Mouse (Mus musculus) limb, embryonic 15.5 days (tissue): Measurements from ENCODE around the gene Ttc13. TPM values are rescaled to one million over a fixed set of nuclear protein-coding genes. Genes with fewer than 3 reads are reported as not detected.

ENCODE experiments used
- ATAC-seq: fragments of 200-750 bp; cut with Nextera tagmentation; 2 replicates; pipeline ENCODE4 v1.8.0; 2017; ENCODE audit warnings: low read depth, moderate TSS enrichment; ENCODE audit not compliant: insufficient number of reproducible peaks, low FRiP score, low TSS enrichment
- H3K27ac ChIP-seq: fragments of 300-500 bp; sonication (generic); 2 replicates; pipeline ENCODE4 v1.5.1; 2015; ENCODE audit warnings: moderate library complexity, mild to moderate bottlenecking, inconsistent platforms
- H3K27me3 ChIP-seq: fragments of 300-500 bp; sonication (generic); 2 replicates; pipeline ENCODE4 v1.6.1; 2015; ENCODE audit warnings: inconsistent platforms
- H3K36me3 ChIP-seq: fragments of 300-500 bp; sonication (generic); 2 replicates; pipeline ENCODE4 v1.6.1; 2015; ENCODE audit warnings: inconsistent platforms
- H3K4me1 ChIP-seq: fragments of 300-500 bp; sonication (generic); 2 replicates; pipeline ENCODE4 v1.6.1; 2015; ENCODE audit warnings: inconsistent platforms
- H3K4me2 ChIP-seq: fragments of 300-500 bp; sonication (generic); 2 replicates; pipeline ENCODE4 v1.6.1; 2015; ENCODE audit warnings: mild to moderate bottlenecking, inconsistent platforms
- H3K4me3 ChIP-seq: fragments of 300-500 bp; sonication (generic); 2 replicates; pipeline ENCODE4 v1.5.1; 2015; ENCODE audit warnings: mild to moderate bottlenecking, inconsistent platforms
- H3K9ac ChIP-seq: fragments of 300-500 bp; sonication (generic); 2 replicates; pipeline ENCODE4 v1.6.1; 2015; ENCODE audit warnings: inconsistent platforms
- H3K9me3 ChIP-seq: fragments of 300-500 bp; sonication (generic); 2 replicates; pipeline ENCODE4 v1.6.1; 2016; ENCODE audit warnings: inconsistent platforms
- WGBS: fragments of 180-500 bp; shearing (Covaris S2); methylation state at CpG from one replicate; pipeline ENCODE4 v1.1.7; 2015; 5-methylcytosine and 5-hydroxymethylcytosine counted together
- polyA plus RNA-seq: library from polyadenylated mRNA; unstranded; fragments of >200 nt; fragmentation: Nextera tagmentation; extraction: Ambion mirVana; gene quantifications from 2 replicates; pipeline ENCODE4 v1.2.1, GENCODE M21; 2015

The Ttc13 gene
- polyA plus RNA-seq, 1 experiment from 2014 or later = 41.6 TPM

GRCm38 (mm10) chr8:124651776-124652175 is 70.0 kb downstream of the Ttc13 start:
- peaks cover 50% of the 10 kb centered on the region for H3K4me1 ChIP-seq
- no peaks in the 10 kb centered on the region for H3K27me3 ChIP-seq
- H3K9ac ChIP-seq = no peak overlapping the region
- H3K36me3 ChIP-seq = peaks cover 26% of the 10 kb centered on the region
- 86% methylated on average over 20 of the region's 20 CpGs for WGBS
- no peak overlapping the region for H3K4me3 ChIP-seq
- ATAC-seq = no peak
- H3K27ac ChIP-seq = no peak overlapping the region
- H3K9me3 ChIP-seq = no peaks in the 10 kb centered on the region
- H3K4me2 ChIP-seq = no peak overlapping the region

GRCm38 (mm10) chr8:124648311-124648710 is 73.5 kb downstream of the Ttc13 start:
- Histone ChIP-seq H3K36me3 (peaks cover 19% of the 10 kb centered on the region), H3K27me3 (no peaks in the 10 kb centered on the region), H3K4me1 (peaks cover 46% of the 10 kb centered on the region), H3K4me3 (no peak overlapping the region), H3K9me3 (no peaks in the 10 kb centered on the region), H3K27ac (no peak overlapping the region), H3K9ac (no peak overlapping the region), H3K4me2 (no peak overlapping the region)
- no peak for ATAC-seq

DNA sequence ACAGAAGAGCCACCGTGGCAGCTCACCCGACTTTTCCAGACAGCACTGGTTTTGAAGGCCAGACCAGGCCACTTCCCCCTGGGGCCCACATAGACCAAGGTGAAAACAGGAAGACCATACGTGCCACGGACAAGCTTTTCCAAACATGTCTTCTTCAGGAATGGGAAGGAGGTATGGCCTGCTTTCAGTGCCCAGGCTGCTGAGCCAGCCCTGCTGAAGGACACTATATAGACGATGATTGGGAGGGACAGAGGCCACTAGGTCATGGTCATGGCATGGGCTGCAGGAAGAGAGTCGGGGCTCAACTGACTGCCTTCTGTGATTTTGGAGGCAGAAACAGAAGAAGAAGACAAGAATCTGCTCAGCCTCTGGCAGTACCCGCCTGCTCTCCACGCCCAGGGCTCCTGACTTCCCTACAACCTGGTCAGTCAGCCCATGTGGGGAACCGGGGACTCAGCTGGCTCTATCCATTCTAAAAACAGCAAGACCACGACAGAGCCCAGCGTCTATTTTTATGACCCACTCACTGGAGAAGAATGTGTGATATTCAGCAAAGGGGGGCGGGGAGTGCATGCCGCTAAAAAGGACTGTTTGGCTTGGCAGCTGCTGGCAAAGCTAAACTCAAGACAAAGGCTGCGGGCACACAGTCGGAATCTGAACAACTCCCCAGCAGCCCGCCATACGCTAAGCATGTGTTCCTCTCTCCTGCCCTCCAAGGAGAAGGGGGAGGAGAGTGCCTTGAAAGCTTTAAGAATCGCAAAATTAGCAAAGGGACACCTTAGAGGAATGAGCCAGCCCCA is 78.0 kb downstream of the Ttc13 start:
- H3K4me1 ChIP-seq = peaks cover 34% of the 10 kb centered on the region
- no peak overlapping the region for H3K4me3 ChIP-seq
- no peak overlapping the region for H3K9ac ChIP-seq
- no peaks in the 10 kb centered on the region for H3K27me3 ChIP-seq
- peak; percentile 83 for ATAC-seq
- H3K27ac ChIP-seq = peak overlapping the region; percentile 87
- H3K4me2 ChIP-seq = peak overlapping the region; percentile 29
- 24% methylated on average over 18 of the region's 18 CpGs for WGBS
- H3K9me3 ChIP-seq = no peaks in the 10 kb centered on the region
- H3K36me3 ChIP-seq = peaks cover 31% of the 10 kb centered on the region

GRCm38 (mm10) chr8:124641599-124641998 is 80.2 kb downstream of the Ttc13 start:
- Histone ChIP-seq H3K36me3 (peaks cover 48% of the 10 kb centered on the region), H3K4me2 (no peak overlapping the region), H3K4me3 (no peak overlapping the region), H3K9me3 (no peaks in the 10 kb centered on the region), H3K4me1 (peaks cover 30% of the 10 kb centered on the region), H3K9ac (no peak overlapping the region), H3K27ac (no peak overlapping the region), H3K27me3 (no peaks in the 10 kb centered on the region)
- ATAC-seq = no peak
- WGBS = 96% methylated on average over 8 of the region's 8 CpGs

DNA sequence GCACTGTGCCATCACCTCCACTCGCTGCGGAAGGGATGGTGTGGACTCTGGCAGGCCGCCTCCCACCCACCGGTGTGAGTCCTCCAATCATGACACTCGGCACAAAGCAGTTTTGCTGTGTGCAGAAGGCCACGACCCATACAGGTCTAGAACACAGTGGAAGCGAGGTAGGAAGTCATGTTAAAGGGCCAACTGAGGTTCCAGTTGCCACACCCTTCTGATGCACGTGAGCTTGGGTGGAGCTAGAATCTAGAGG is 86.6 kb downstream of the Ttc13 start:
- ATAC-seq = no peak
- WGBS = 87% methylated on average over 8 of the region's 8 CpGs
- no peak overlapping the region for H3K4me2 ChIP-seq
- no peaks in the 10 kb centered on the region for H3K9me3 ChIP-seq
- H3K27ac ChIP-seq = no peak overlapping the region
- 0 out of 2 replicates have a peak, but pooled peaks cover 5% of the 10 kb centered on the region for H3K4me1 ChIP-seq
- H3K27me3 ChIP-seq = no peaks in the 10 kb centered on the region
- no peak overlapping the region for H3K9ac ChIP-seq
- H3K36me3 ChIP-seq = peaks cover 51% of the 10 kb centered on the region
- no peak overlapping the region for H3K4me3 ChIP-seq

DNA sequence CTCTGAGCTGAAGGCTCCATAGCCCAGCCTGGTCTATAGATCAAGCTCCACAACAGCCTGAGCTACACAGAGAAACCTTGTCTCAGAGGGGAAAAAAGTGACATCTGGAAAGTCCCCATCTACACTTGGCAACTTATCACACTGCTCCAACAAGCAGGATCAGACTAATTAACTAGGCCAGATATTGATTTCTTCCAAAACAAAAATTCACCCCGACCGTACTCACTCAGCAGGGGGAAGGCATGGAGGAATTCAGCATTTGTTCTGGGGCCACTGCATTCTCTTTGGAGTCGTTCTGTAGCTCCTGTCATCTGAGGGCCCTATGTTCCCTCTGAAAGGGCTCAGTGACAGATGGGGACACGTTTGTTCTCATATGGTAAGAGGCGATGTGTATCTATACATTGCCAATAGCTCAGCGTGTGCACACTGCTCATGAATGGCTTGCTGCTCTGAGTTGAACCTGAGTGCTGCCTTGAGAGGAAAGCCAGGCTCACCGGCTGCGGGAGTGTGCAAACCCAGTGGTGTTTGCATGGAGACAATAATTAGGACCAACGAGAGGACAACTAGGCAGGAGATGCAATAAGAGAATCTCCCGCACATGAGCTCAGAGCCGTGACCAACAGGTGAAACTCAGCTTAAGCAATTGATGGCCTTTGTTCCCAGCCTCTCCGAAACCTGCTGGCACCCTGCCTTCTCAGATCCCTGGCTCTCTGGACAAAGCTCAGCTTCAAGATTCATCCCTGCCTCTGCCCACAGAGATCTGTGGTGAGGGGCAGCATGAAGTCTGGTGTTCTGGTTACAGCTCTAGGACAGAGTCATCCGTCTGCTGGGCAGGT is 87.2 kb downstream of the Ttc13 start:
- H3K9me3 ChIP-seq = no peaks in the 10 kb centered on the region
- WGBS = 83% methylated on average over 13 of the region's 13 CpGs
- H3K4me2 ChIP-seq = no peak overlapping the region
- H3K4me3 ChIP-seq = no peak overlapping the region
- H3K9ac ChIP-seq = no peak overlapping the region
- no peaks in the 10 kb centered on the region for H3K27me3 ChIP-seq
- 0 out of 2 replicates have a peak, but pooled peaks cover 5% of the 10 kb centered on the region for H3K4me1 ChIP-seq
- peaks cover 46% of the 10 kb centered on the region for H3K36me3 ChIP-seq
- ATAC-seq = no peak
- H3K27ac ChIP-seq = no peak overlapping the region

DNA sequence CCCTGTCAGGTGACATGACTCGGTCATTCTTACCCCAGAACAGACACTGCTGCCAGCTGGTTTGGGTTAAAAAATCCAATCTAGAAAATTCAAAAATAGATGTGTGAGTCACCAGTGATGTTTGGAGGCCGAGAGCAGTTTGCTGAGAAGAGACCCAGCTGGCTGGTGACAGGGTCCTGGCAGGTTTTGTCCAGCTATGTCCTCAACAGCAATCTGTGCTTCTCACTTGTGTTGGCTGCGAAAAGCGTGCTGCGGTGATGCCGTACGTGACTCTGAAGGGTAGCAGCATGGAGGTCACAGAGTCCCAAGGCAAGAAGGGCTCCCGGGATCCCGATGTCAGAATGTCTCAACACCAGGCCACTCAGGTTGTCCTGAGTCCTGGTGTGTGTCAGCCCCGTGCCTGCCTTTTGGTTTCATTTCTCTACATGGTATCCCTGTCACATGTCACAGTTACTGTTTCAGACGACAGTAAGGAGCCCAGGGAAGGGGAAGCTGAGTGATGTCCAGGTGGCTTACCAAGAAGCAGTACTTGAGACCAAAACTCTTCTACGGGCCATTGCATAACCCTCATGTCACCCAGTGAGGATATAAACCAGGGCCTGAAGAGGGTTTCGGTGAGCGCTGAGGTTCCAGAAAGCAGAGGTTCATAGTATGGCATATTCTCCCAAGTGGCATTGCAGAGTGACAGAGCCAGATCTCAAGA is 88.6 kb downstream of the Ttc13 start:
- no peak overlapping the region for H3K4me3 ChIP-seq
- H3K36me3 ChIP-seq = peaks cover 31% of the 10 kb centered on the region
- no peak overlapping the region for H3K9ac ChIP-seq
- H3K4me1 ChIP-seq = 0 out of 2 replicates have a peak, but pooled peaks cover 5% of the 10 kb centered on the region
- H3K9me3 ChIP-seq = no peaks in the 10 kb centered on the region
- H3K27ac ChIP-seq = no peak overlapping the region
- H3K4me2 ChIP-seq = no peak overlapping the region
- H3K27me3 ChIP-seq = no peaks in the 10 kb centered on the region
- WGBS = 84% methylated on average over 14 of the region's 14 CpGs
- no peak for ATAC-seq

DNA sequence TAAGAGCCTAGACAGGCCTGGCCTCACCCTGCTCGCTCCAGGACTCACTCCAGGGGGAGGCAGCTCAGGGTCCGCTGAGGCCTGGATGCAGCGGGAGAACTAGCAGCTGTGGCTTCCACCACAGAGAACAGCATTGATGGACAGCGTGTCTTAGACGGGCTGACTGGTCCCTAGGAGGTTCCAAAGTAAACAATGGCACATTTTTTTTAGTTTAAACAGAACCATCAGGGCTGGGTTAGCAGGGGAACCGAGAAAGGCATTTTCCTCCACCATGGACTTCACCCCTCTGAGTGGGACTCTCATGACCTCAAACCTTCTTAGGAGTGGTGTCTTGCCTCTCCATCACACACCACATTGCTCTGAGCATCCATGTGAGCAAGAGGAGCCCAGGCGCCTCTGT is 89.8 kb downstream of the Ttc13 start:
- H3K4me3 ChIP-seq = no peak overlapping the region
- WGBS = 44% methylated on average over 7 of the region's 7 CpGs
- ATAC-seq = no peak
- no peak overlapping the region for H3K4me2 ChIP-seq
- H3K9ac ChIP-seq = no peak overlapping the region
- H3K27me3 ChIP-seq = no peaks in the 10 kb centered on the region
- no peaks in the 10 kb centered on the region for H3K9me3 ChIP-seq
- no peak overlapping the region for H3K27ac ChIP-seq
- H3K4me1 ChIP-seq = 0 out of 2 replicates have a peak, but pooled peaks cover 5% of the 10 kb centered on the region
- peaks cover 20% of the 10 kb centered on the region for H3K36me3 ChIP-seq

DNA sequence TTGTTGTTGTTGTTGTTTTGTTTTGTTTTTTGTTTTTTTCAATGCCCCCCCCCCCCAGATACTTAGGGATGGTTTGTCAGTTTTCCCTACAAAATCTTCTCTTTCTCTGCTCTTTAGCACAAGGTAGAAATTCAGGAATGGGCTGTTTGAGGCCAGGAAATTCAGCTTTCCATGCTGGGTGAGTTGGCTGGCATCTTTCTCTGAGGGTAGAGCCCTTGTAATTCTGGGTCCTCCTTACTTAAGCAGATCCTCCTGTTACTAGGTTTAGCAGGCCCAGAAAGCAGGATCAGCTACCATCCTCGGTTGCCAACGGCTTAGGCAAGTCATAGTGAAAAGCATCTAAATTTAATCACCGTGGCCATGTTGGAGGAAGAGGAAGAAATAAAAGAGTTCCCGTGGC is 90.9 kb downstream of the Ttc13 start:
- H3K36me3 ChIP-seq = peaks cover 9% of the 10 kb centered on the region
- H3K4me3 ChIP-seq = no peak overlapping the region
- WGBS = 73% methylated on average over 4 of the region's 4 CpGs
- no peak overlapping the region for H3K27ac ChIP-seq
- H3K4me1 ChIP-seq = 0 out of 2 replicates have a peak, but pooled peaks cover 5% of the 10 kb centered on the region
- H3K27me3 ChIP-seq = no peaks in the 10 kb centered on the region
- no peak for ATAC-seq
- H3K9me3 ChIP-seq = no peaks in the 10 kb centered on the region
- H3K9ac ChIP-seq = no peak overlapping the region
- no peak overlapping the region for H3K4me2 ChIP-seq

GRCm38 (mm10) chr8:124630489-124630888 is 91.3 kb downstream of the Ttc13 start:
- Histone ChIP-seq H3K36me3 (peaks cover 6% of the 10 kb centered on the region; the same call in 1 of the 2 replicates), H3K27me3 (no peaks in the 10 kb centered on the region), H3K4me1 (0 out of 2 replicates have a peak, but pooled peaks cover 5% of the 10 kb centered on the region), H3K9ac (no peak overlapping the region), H3K4me2 (no peak overlapping the region), H3K27ac (peak overlapping the region; percentile 3; the same call in 1 of the 2 replicates), H3K9me3 (no peaks in the 10 kb centered on the region), H3K4me3 (no peak overlapping the region)
- ATAC-seq = no peak
- 80% methylated on average over 6 of the region's 6 CpGs for WGBS

GRCm38 (mm10) chr8:124626251-124626650 is 95.5 kb downstream of the Ttc13 start:
- no peak for ATAC-seq
- Histone ChIP-seq H3K9ac (no peak overlapping the region), H3K27me3 (no peaks in the 10 kb centered on the region), H3K9me3 (no peaks in the 10 kb centered on the region), H3K36me3 (no peaks in the 10 kb centered on the region), H3K4me3 (no peak overlapping the region), H3K4me2 (no peak overlapping the region), H3K27ac (no peak overlapping the region), H3K4me1 (peaks cover 7% of the 10 kb centered on the region; the same call in 1 of the 2 replicates)
- WGBS = 86% methylated on average over 9 of the region's 9 CpGs
